Mouse (Mus musculus): ENCODE measurements at regions not wholly inside any gene's neighbourhood (a gene's known extent, or its start where the extent isn't known, plus 50 kb on each side); places are given as distances from the start of the nearest gene placed in this dataset.
A peak's percentile ranks its signal among the peaks of the same experiment; 100 is the strongest.

DNA sequence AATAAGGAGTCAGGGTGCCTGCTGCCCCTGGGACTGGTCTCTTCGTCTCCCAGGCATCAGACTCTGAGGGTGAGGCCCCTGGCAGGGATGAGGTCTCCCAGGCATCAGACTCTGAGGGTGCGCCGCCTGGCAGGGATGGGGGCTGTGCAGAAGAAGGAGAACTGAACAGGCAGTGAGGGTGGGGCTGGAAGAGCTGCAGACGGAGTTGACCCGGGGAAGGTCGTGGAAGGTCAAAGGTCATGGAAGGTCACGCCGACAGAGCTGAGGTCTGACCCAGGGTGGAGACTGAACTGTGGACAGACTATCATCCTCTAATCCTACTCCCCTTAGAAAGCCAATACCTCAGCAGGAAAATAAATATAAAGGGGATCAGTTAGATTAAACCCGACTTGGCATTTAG, 50.6 kb upstream of the Grik3 start:
- DNase-seq (ENCODE audit: low spot score) = no peak

DNA sequence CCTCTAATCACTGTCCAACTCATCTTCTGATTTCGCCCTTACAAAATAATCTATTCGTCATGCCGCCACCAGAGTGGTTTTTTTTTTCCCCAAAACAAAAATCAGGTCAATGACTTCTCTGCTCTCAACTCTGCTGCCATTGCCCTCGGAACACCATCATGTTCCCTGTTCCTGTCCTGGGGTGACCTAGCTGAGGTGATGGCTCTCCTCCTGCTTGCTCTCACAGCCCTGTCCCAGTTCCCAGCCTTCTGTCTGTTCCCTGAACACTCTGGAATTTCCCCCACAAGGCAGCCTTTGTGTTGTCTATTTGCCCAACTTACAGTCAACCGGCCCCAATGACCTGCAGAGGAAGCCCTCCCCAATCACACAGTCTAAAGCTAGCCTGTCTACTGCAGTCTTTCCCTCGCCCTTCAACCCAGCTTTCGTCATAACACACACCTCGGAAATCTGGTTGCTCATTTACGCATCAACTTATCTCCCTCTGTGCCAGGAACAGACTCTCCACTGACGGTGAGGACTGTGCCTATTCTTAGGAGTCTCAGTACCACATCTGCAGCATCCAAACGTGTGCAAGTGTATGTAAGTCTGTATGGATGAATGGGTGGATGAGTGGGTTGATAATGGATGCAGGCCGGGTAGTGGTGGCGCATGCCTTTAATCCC, 53.2 kb upstream of the Grik3 start:
- DNase-seq (ENCODE audit: low spot score) = no peak

DNA sequence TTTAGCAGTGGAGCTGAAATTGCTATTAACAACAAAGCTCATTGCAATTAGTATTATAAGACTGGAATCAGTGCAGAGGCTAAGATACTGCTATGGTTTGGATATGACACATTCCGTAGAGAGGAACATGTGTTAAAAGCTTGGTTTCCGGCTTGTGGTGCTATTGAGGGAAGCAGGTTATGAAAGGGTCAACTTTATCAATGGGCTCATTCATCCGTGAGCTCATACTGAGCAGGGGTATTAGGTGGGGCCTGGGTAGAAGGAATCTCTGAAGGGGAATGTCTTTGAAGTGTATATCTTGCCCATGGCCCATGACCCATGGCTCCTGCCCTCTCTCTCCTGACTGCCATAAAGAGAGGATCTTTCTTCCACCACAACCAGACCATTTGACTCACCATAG, 57.0 kb upstream of the Grik3 start:
- peak; percentile 57 for DNase-seq (ENCODE audit: low spot score)

DNA sequence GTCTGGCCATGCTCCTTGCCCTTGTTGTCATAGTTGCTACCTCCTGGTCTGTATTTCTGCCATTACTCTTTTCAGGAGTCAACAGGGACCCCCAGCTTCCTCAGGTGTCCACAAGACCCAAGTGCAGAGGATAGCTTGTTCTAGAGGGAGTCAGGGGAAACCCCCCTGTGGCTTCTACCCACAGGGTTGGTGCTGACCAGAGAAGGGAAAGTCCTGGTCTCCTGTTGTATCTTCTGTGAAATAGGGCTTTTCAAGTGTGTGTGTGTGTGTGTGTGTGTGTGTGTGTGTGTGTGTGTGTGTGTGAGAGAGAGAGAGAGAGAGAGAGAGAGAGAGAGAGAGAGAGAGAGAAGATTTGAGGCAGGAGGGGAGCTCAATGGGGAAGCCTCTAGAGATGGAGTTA, 58.9 kb upstream of the Grik3 start:
- no peak for DNase-seq (ENCODE audit: low spot score)

DNA sequence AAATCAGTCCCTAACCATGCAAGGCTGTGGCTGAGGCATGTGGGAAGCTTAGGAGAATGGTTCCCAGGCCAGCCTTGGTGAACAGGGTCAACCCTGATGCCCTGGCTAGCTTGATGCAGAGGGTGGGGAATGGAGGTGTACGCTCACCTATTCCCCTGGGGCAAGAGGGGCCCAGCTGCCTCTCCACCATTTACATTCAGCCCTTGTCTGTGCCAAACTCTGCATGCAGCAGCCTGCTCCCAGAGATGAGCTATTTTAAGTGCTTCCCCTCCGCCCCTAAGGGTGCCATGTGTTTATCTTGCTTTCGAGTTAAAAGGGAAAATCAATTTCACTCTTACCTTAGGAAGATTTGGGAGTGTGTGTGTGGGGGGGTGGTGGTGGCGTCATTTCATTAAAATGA, 59.7 kb upstream of the Grik3 start:
- no peak for DNase-seq (ENCODE audit: low spot score)

DNA sequence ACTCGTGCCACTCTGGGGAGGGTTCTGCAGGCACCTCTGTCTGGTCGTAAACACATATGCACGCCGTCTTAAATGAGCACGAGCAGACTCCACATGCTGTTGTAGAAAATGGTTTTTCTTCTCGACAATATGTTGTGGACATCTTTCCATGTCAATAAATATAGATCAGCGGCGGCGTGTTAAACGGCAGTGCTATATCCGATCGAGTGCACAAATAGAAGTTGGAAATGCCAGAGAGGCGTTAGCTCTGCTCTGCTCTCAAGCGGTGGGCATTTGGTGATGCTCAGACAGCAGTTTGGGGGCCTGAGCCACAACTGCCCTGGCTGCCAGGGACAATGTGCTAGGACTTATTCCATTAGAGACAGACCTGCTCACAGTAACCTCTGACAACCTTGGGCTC, 61.8 kb upstream of the Grik3 start:
- no peak for DNase-seq (ENCODE audit: low spot score)

DNA sequence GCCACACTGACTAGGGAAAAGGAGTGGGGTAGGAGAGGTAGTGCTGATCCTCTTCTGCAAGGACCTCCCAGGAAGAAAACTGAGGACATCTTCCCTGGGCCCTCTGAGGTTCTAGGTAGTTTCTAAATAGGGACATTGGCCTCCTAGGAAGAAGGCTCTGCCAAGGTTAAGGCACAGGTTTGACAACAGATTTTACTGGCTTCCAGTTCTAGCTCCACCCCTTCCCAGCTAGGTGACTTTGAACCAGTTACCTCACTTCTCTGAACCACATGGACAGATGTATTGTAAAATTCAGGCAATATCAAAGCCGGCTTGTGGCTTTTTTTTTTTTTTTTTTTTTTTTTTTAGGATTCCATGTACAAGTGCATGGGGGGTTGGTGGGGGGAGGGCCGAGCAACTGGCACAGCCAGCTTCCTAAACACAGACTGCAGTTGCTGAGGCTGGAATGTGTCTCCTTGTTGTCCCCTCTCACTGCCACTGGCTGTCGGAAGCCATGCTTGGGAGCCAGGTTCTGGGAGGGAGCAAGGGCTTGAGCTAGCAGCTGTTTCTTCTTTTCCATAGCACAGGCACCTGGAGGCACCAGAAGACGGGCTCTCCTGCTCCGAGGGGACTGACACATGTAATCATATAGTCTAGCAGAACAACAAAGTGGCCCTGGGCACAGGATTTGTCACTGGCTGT, 69.8 kb upstream of the Grik3 start:
- DNase-seq (ENCODE audit: low spot score) = no peak

DNA sequence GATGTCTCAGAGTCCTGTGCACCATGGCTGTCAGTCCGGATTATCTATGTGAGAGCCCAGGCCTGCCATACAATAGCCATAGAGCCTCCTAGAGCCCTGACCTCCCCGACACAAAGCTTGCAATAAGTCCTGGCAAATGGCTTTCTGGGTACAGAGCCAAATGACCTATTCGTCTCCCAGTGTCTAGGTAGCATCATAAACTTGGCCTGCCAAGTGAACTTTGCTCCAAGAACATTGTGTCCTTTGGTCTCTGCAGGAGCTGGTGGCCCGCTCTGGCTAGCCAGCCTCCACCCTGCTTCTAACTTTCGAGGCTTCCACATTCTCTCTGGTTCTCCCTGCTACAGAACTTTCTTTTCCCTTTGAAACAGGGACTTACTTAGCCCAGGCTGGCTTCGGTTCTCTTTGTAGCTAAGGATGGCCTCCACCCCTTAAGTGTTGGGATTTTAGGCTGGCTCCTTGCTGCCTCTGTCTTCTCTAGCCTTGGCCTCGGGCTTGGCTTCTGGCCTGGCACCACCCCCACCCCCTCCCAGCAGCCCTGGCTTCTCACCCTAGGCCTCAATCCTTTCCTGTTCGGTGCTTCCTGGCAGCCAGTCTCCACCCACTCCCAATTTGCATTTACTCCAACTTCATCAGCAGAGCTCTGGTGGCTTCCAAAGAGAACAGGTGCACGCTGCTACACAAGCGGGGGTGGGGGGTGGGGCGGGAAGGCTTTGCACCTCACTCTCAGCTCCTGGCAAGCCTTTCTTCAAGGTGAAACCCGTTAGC, 70.8 kb upstream of the Grik3 start:
- DNase-seq (ENCODE audit: low spot score) = no peak

DNA sequence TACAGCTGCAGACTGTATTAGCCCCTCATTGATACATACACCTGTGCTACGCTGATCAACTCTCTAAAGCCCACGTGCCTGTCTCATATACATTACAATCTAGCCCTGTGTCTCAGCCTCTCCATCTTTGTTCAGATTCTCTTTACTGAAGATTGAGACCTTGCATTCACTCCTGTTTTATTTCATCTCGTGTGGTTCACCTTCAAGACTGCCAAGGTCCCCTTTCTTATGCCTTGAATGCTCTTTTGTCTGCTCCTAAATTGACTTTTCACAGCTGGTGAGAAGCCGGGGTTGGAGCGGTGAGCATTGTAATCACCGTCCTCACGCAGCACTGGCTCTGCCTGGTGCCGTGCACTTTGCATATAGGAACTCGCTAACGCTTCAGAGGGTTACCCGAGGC, 75.2 kb upstream of the Grik3 start:
- no peak for DNase-seq (ENCODE audit: low spot score)

DNA sequence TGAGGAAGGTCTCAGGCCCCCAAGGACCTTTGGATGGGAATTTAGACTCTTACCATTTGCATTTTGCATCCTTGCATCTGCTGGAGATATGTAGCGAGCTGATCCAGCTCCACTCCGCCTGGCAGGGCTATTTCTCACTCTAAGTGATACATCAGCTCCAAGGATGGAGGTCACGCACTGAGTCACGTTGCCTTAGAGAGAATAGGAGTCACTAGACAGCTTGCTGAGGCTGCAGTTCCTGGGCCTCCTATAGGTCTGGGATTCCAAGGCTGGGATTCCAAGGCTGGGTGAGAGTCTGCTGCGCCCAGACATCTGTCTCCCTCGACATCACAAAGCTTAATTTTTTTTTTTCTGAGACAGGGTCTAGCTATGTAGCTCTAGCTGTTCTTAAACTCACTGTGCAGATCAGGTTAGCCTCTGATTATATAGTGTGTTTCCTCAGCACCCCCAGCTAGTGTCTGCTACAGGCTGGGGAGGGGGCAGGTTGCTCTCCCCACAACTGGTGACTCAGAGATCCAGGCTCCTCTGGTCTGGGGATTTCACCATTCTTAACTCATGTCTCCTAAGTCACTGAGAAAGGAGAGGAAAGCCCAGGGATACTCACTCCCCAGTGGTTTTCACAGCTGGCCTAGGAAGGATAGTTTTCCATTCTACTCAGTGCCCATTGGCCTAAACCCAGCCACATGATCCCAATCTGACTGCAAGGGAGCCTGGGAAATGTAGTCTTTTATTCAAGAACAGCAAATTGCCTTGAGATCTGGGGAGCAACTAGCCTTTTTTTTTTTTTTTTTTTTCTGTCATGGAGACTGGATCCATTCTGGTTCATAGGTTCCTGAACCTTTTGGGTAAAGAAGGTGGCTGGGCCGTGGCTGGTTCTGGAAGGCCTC, 76.4 kb upstream of the Grik3 start:
- peak; percentile 52 for DNase-seq (ENCODE audit: low spot score)

DNA sequence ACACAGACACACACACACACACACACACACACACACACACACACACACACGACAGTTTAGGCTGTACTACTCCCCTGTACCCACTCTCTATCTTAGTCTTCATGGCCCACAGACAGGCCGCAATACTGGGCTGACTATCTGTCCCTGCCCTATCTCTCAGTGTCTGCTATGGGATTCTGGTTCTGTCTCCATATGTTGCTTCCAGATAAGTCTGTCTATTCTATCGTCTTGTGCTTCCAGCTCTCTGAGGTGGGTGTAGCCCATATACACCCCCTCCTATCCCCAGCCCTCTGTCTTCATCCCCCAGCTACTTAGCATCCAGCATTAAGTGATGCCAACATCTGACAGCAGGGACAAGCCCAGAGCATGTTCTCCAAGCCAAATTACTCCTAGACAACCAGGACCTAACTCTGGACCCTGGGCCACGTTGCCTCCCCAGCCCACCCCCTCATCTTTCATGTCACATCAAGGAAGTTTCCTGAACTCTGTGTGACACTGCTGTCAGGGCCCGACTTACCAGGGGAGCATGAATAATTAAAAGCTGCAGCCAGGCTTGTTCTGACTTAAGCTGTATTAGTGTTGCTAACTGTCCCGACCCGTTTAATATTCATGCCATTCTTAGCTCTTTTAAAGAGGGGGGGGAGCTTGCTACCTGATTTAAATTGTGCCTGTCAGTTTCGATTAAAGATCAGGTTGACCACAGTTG, 79.6 kb upstream of the Grik3 start:
- DNase-seq (ENCODE audit: low spot score) = peak; percentile 53

DNA sequence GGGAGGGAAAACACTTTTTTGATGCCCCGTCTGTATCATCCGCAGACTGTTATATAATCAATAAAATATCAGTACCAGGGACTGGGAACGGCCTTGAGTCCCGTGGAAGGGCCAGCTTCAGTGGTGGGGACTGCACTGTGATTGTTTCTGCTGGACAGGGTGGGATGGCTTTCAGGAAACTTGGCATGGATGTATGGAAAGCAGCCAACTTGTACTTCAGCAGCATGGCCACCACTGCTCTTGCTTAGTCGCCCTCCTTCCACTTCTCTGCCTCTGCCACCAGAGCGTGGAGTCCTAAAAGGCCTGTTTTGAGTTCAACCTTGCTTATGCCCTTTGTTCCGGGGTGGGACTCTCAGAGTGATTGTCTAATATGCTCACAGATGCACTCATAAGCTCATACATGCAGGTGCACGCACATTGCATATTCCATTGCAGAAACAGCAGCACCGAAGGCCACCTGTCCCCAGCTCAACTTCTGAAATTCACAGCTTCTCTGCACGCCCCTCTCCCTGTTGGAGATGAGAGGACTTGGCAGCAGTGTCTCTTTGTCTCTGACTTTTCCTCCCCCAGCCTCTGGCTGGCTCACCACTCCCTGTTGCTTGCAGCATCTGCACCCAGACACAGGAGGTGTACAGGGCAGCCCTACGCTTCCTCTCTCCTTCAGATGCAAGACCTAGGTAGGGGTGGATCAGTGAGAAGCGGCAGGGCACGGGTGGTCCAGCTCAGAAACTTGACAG, 91.0 kb upstream of the Grik3 start:
- no peak for DNase-seq (ENCODE audit: low spot score)

DNA sequence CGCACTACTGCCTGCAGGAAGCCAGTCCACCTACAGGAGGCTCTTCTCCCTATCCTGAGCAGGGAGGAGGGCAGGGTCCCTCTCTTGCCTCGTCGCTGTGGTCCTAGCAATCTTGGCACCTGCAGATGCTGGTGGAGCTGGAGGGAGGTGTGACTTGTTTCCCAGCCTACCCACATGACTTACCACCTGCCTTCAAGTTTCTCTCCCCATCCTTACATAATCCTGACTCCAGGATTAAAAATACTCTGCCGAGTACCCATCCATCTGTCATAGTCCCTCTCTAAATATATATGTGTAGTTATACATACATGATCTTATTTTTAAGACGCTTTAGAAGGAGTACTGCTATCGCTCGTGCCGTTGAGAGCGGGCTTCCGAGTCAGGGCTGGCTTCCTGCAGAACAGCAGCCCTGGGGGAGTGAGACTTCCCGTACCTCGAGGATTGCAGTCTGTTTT, 93.5 kb upstream of the Grik3 start:
- no peak for DNase-seq (ENCODE audit: low spot score)

DNA sequence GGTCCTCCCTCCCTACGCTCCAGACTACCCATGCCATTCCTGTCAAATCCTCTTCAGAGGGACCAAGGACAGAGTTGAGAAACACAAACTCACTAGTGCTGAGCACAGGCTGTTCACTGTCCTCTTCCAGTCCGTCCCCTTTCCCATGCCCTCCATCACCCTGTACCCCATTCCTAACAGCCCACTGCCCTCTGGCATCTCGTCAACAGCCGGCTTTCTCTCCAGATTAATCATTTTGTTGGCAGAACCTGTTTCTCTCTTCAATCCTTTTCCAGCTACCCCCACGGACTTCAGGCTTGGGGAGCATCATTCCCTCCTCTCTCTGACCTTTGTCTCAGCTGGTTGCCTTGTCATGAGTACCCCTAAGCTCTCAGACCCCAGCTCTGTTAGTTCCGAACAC, 99.2 kb upstream of the Grik3 start:
- no peak for DNase-seq (ENCODE audit: low spot score)

DNA sequence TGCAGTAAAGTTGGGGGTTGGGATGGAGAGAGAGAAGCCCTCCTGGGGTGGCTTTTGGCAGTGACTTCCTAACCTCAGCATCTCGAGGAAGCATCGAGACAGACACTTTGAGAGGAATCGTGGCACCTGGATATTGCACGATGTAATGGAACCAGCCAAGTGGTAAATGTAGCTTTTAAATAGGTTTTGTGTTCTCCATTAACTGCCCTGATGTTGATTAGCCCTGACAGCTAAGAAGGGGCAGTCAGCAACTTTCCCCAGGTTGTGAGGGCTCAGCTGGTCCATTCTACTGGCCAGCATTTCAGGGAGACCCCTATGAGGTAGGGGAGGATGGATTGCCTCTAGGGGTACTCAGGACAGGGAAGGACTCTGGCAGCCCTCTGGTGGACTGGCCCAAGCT, 104.7 kb upstream of the Grik3 start:
- DNase-seq (ENCODE audit: low spot score) = peak; percentile 62

DNA sequence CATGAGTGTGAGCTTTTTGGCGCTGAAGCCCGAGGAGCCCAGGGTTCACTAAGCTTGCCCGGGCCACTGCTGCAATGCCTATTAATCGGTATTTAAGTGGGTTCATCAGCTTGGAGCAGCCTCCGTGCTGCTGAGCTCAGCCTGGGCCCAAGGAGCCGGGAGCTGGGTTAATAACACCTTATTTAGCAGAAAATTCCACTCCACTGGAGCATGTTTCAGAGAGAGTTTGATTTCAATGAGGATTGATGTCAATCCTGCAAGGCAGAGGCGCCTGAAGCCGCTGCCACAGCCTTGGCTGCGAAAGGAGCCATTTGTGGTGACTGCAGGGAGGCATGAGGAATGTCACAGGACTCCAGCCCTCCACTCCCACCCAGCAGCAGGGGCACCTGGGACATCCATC, 126.5 kb upstream of the Grik3 start:
- peak; percentile 43 for DNase-seq (ENCODE audit: low spot score)

DNA sequence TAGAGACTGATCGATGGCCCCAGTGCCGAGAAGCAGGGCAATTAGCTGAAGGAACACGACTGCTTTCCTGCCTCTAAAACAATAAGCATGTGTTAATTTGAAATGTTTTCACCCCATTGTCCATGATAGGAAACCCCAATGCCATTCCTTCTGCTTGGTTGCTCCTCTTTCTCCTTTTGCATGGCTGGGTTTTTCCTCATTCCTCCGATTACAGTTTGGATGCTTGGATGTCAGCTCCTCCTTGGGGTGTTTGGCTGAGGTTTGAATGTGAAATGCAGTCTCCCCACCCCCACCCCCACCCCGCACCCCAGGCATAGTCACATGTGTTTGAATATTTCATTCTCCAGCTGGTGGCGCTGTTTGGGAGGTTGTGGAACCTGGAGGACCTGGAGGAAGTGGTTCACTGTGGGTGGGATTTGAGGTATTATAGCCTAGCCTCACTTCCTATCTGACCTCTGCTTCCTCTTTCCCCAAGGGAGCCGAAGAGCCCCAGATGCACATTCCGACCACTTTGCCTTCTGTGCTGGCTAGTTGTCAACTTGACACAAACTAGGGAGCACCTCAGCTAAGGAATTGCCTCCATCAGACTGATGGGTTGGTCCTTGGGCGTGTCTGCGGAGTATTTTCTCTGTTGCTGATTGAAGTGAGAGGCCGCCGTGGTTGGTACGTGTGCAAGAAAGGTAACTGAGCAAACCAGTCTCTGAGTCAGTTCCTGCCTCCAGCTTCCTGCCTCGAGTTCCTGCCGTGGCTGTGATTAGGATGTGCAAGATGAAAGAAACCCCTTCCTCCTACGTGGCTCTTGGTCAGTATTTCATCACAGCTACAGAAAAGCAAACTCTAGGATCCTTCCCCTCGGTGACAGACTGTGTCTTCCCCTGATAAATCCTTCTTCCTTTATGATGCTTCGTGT, 128.6 kb upstream of the Grik3 start:
- peak; percentile 75 for DNase-seq (ENCODE audit: low spot score)

DNA sequence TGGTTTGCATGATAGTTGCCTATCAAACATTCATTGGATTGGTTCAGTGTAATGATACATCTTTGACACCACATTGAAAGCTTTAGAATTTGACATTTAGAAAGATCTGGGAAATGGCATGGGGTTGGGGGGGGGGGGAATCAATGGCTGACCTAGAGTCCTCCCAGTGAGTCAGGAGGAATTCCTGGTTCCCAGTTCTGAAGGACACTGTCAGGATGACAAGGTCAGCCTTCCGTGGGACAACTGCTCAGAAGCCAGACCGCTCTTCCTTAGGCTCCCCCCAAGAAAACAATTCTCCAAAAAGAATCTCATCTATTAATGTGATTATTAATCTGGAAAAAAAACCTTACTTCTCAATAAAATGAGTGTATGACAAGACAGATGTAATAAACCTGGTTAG, 132.1 kb upstream of the Grik3 start:
- DNase-seq (ENCODE audit: low spot score) = no peak

DNA sequence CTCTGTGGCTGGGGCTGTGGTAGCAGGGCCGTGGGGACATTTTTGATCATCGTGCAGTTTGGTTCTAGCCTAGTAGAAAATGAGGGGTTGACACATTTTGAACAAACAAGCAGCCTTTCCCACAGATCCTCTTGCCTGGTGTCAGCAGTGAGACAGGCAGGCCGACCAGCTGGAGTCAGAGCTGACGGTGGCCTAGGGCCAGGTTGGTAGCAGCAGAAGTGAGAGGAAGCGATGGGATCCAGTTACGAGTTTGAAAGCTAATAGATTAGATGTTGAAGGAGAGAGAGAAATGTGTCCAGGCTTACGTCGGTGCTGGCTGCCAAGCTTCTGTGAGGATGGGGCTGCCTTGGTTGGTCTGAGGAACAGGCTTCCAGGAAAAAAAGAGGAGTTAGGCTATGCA, 134.1 kb upstream of the Grik3 start:
- DNase-seq (ENCODE audit: low spot score) = no peak

DNA sequence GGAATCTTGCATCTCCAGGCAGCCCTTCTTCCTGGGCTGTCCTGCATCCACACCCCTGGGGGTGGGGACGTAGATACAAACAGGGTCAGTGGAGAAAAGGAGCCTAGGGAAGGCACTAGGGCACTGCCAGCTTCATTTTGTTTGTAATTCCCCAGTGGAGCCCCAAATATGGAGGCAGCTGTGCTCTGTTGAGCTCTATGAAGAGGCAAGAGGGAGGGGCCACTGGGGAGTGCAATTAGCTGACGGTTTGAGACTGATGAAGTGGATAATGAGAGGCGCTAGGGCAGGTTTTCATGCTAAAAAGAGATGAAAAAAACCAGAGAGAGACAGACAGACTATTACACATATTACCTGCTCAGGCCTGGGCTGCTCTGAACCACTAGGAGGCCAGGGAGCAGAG, 135.8 kb upstream of the Grik3 start:
- DNase-seq (ENCODE audit: low spot score) = peak; percentile 46
